Mouse (Mus musculus): Measurements from ENCODE around the gene Gm20683. TPM values are rescaled to one million over a fixed set of nuclear protein-coding genes. Genes with fewer than 3 reads are reported as not detected.
"Not testable (repeated sequence)": the region's sequence is repeated elsewhere in the genome, so short reads cannot be mapped to it uniquely, and the experiment has no call there.

Gm20683 gene
- polyA plus RNA-seq, 1 experiment from 2014 or later = 3.9 TPM

GRCm38 (mm10) chr17:25879261-25879660 lies 37.7 kb upstream of the Gm20683 start:
- Histone ChIP-seq H3K9me3 (replicated peaks) (no peaks in the 10 kb centered on the region), H3K4me1 (peaks cover 40% of the 10 kb centered on the region), H3K27me3 (no peaks in the 10 kb centered on the region), H3K36me3 (peaks cover 39% of the 10 kb centered on the region), H3K27ac (no peak overlapping the region), H3K9ac (no peak overlapping the region), H3K4me3 (no peak overlapping the region), H3K4me2 (replicated peaks) (no peak overlapping the region)
- no peak for ATAC-seq (ENCODE audit: low FRiP score)
- 36% methylated on average over 4 of the region's 4 CpGs for WGBS

GRCm38 (mm10) chr17:25878611-25879180 lies 37.1 kb upstream of the Gm20683 start:
- WGBS = 88% methylated on average over 19 of the region's 19 CpGs
- Histone ChIP-seq H3K27me3 (no peaks in the 10 kb centered on the region), H3K9me3 (replicated peaks) (no peaks in the 10 kb centered on the region), H3K27ac (no peak overlapping the region), H3K4me2 (replicated peaks) (no peak overlapping the region), H3K4me1 (peaks cover 46% of the 10 kb centered on the region), H3K36me3 (peaks cover 34% of the 10 kb centered on the region), H3K4me3 (no peak overlapping the region), H3K9ac (no peak overlapping the region)
- ATAC-seq (ENCODE audit: low FRiP score) = no peak

- Histone ChIP-seq H3K27ac (no peak overlapping the region), H3K4me2 (replicated peaks) (no peak overlapping the region), H3K4me1 (peaks cover 46% of the 10 kb centered on the region), H3K27me3 (no peaks in the 10 kb centered on the region), H3K9me3 (replicated peaks) (no peaks in the 10 kb centered on the region), H3K9ac (no peak overlapping the region), H3K36me3 (peaks cover 27% of the 10 kb centered on the region), H3K4me3 (no peak overlapping the region)
- ATAC-seq (ENCODE audit: low FRiP score) = no peak
- 93% methylated on average over 32 of the region's 32 CpGs for WGBS
Observed at GRCm38 (mm10) chr17:25877741-25878610, 36.4 kb upstream of the Gm20683 start.

GRCm38 (mm10) chr17:25877025-25877424 lies 35.5 kb upstream of the Gm20683 start:
- H3K4me3 ChIP-seq = no peak overlapping the region
- peaks cover 42% of the 10 kb centered on the region for H3K4me1 ChIP-seq
- H3K27me3 ChIP-seq = no peaks in the 10 kb centered on the region
- no peak overlapping the region for H3K27ac ChIP-seq
- peaks cover 20% of the 10 kb centered on the region for H3K36me3 ChIP-seq
- no peak for ATAC-seq (ENCODE audit: low FRiP score)
- no peak overlapping the region for H3K4me2 ChIP-seq (replicated peaks)
- 98% methylated on average over 3 of the region's 3 CpGs for WGBS
- no peak overlapping the region for H3K9ac ChIP-seq
- H3K9me3 ChIP-seq (replicated peaks) = no peaks in the 10 kb centered on the region

DNA sequence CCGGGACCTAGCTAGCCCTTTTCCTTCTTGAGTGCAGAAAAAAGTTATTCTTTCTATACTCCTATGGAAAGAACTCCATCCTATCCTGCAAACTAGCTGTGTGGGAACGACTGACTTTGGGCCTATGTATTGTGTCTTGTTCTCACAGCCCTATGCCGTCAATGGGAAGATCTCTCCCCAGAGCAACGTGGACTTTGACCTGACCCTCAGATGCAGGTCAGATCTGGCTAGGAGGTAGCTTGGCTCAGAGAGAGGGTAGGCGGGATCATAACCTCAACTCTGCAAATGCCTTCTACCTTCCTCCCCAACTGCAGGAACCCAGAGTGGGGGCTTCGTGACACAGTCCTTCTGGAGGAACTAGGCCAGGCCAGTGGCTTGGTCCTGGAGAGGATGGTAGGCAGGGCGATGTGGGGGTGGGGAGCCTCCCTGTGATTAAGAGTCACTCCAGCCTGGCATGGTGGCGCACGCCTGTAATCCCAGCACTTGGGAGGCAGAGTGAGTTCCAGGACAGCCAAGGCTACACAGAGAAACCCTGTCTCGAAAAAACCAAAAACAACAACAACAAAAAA lies 34.9 kb upstream of the Gm20683 start:
- peak overlapping the region; percentile 79 for H3K4me3 ChIP-seq
- H3K9ac ChIP-seq = peak overlapping the region; percentile 81
- H3K4me2 ChIP-seq (replicated peaks) = peak overlapping the region; percentile 93
- H3K4me1 ChIP-seq = peaks cover 37% of the 10 kb centered on the region
- WGBS = 57% methylated on average over 10 of the region's 10 CpGs
- peak overlapping the region; percentile 96; the same call in 1 of the 2 replicates for H3K27ac ChIP-seq
- no peak for ATAC-seq (ENCODE audit: low FRiP score)
- no peaks in the 10 kb centered on the region for H3K9me3 ChIP-seq (replicated peaks)
- H3K27me3 ChIP-seq = no peaks in the 10 kb centered on the region
- peaks cover 16% of the 10 kb centered on the region for H3K36me3 ChIP-seq

DNA sequence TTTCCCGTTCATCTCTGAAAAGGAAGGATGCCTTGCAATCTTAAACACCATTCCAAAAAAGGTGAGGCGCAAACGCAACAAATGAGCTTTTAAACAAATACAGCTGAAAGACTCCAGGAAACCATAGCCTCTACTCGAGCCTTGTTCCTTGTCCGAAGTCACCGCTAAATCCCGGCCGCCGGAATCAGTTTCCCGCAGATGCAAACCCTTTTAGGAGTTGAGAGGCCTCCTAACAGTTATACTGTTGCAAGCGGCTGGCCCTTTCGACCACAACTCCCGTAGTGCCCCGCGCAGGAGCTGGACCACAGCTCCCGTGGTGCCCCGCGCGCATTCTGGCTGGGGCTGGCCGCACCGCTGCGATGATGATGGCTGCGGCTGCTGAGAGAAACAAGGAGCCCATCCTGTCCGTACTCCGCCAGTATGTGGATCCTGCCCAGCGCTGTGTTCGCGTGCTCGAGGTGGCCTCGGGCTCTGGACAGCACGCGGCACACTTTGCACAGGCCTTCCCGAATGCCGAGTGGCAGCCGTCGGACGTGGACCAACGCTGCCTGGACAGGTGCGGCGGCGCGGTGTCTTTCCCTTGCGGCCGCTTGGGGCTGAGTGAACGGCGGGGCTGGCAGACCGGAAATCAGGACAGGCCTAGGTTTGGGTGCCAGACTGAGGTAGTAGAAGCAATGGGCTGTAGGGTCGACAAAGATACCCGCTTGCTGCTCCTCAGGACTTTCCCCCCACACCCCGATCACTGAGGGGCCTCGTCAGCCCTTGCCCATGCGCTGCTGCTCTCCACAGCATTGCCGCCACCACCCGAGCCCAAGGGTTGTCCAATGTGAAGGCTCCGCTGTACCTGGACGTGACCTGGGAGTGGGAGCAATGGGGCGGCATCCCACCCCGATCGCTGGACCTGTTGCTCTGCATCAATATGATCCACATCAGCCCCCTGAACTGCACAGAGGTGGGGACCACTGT lies 33.9 kb upstream of the Gm20683 start:
- peak overlapping the region; percentile 81 for H3K9ac ChIP-seq
- peak overlapping the region; percentile 79 for H3K4me3 ChIP-seq
- H3K36me3 ChIP-seq = peaks cover 16% of the 10 kb centered on the region
- H3K4me2 ChIP-seq (replicated peaks) = peak overlapping the region; percentile 93
- 2% methylated on average over 59 of the region's 59 CpGs for WGBS
- peak overlapping the region; percentile 96 for H3K27ac ChIP-seq
- no peaks in the 10 kb centered on the region for H3K9me3 ChIP-seq (replicated peaks)
- peaks cover 28% of the 10 kb centered on the region for H3K4me1 ChIP-seq
- no peaks in the 10 kb centered on the region for H3K27me3 ChIP-seq
- peak; percentile 93 for ATAC-seq (ENCODE audit: low FRiP score)

GRCm38 (mm10) chr17:25874721-25875170 lies 33.2 kb upstream of the Gm20683 start, which contains the start of gene Mettl26:
Gene Mettl26 (plus strand): TSS chr17:25875074.
- Histone ChIP-seq H3K9me3 (replicated peaks) (no peaks in the 10 kb centered on the region), H3K36me3 (peaks cover 16% of the 10 kb centered on the region), H3K27ac (peak within 1 kb of the TSS; percentile 96), H3K4me3 (peak within 1 kb of the TSS; percentile 79), H3K4me1 (peaks cover 23% of the 10 kb centered on the region), H3K27me3 (no peaks in the 10 kb centered on the region), H3K4me2 (replicated peaks) (peak within 1 kb of the TSS; percentile 93), H3K9ac (peak within 1 kb of the TSS; percentile 81)
- peak; percentile 73 for ATAC-seq (ENCODE audit: low FRiP score)
- WGBS = under 1% methylated on average over 25 of the region's 25 CpGs

DNA sequence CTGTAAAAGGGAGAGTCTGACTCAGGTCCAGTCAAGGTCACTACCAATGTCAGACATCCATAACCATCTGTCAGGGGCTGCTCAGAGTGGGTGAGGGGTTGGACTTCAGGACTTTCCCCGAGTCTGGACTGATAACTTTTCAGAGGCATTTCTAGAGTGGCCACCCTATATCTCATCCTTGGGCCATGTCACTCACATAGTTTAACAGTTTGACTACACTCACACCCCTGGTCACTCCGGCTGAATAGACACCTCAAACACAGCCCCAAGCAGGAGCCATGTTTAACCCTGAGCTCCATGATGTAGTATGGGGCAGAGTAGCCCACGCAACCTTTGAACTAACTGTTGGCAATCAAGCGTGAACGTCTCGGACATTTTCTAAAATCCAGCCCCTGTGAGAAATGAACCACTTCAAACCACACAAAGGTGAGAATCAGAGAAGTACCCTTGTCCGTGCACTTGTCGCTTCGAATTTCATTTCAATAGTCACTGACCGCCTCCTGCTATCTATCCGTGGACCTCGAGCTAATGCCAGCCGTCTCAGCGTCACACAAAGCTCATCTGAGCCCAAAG lies 32.7 kb upstream of the Gm20683 start:
- ATAC-seq (ENCODE audit: low FRiP score) = no peak; the same call in 1 of the 2 replicates
- Histone ChIP-seq H3K9ac (peak overlapping the region; percentile 59), H3K36me3 (peaks cover 15% of the 10 kb centered on the region), H3K27ac (peak overlapping the region; percentile 96), H3K27me3 (no peaks in the 10 kb centered on the region), H3K4me2 (replicated peaks) (peak overlapping the region; percentile 93), H3K4me1 (peaks cover 23% of the 10 kb centered on the region), H3K4me3 (peak overlapping the region; percentile 79), H3K9me3 (replicated peaks) (no peaks in the 10 kb centered on the region)
- WGBS = 8% methylated on average over 14 of the region's 14 CpGs

GRCm38 (mm10) chr17:25873405-25874147 lies 32.0 kb upstream of the Gm20683 start:
- 70% methylated on average over 11 of the region's 11 CpGs for WGBS
- Histone ChIP-seq H3K4me1 (peaks cover 25% of the 10 kb centered on the region), H3K4me3 (peak overlapping the region; percentile 79; the same call in 1 of the 2 replicates), H3K36me3 (peaks cover 8% of the 10 kb centered on the region), H3K4me2 (replicated peaks) (peak overlapping the region; percentile 93), H3K27ac (0 out of 2 replicates have a peak overlapping the region, but pooled peaks have one; percentile 96), H3K9ac (peak overlapping the region; percentile 59; the same call in 1 of the 2 replicates), H3K27me3 (no peaks in the 10 kb centered on the region), H3K9me3 (replicated peaks) (no peaks in the 10 kb centered on the region)
- ATAC-seq (ENCODE audit: low FRiP score) = no peak

DNA sequence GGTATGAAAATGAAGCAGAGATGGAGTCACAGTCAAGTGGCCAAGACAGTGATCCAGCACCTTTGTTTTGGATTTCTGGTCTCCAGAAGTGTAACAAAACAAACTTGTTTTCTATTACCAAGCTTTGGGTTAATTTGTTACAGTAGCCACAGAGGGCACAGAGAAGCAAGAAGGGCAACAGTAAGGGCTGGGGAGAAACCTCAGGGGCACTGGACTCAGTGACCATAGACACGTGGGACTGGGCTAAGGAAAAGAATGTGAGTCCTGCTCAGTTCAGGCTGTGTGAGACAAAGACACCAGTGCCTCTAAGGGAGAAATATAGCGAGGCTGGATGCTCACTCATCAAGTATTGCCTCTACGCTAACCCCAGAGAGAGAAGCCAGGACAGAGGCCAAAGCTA lies 31.1 kb upstream of the Gm20683 start:
- ATAC-seq (ENCODE audit: low FRiP score) = no peak
- Histone ChIP-seq H3K27ac (no peak overlapping the region), H3K4me2 (replicated peaks) (no peak overlapping the region), H3K9me3 (replicated peaks) (no peaks in the 10 kb centered on the region), H3K4me1 (peaks cover 32% of the 10 kb centered on the region), H3K4me3 (no peak overlapping the region), H3K27me3 (no peaks in the 10 kb centered on the region; the same call in 1 of the 2 replicates), H3K9ac (no peak overlapping the region), H3K36me3 (peaks cover 1% of the 10 kb centered on the region)
- WGBS = 76% methylated on average over 3 of the region's 3 CpGs

GRCm38 (mm10) chr17:25871566-25871965 lies 30.0 kb upstream of the Gm20683 start:
- not testable (repeated sequence) for H3K9me3 ChIP-seq (replicated peaks); H3K4me2 ChIP-seq (replicated peaks); ATAC-seq (ENCODE audit: low FRiP score); H3K9ac ChIP-seq; H3K4me3 ChIP-seq; H3K27me3 ChIP-seq; H3K27ac ChIP-seq; H3K36me3 ChIP-seq
- peaks cover 27% of the 10 kb centered on the region for H3K4me1 ChIP-seq

All from hindbrain, embryonic 12.5 days (tissue).